Mouse (Mus musculus): ENCODE measurements at regions not wholly inside any gene's neighbourhood (a gene's known extent, or its start where the extent isn't known, plus 50 kb on each side); places are given as distances from the start of the nearest gene placed in this dataset.

- ATAC-seq (ENCODE audit: low TSS enrichment), result no peak
Measured at GRCm38 (mm10) chr7:118042914-118043313, 73.1 kb downstream of the Rps15a start.

DNA sequence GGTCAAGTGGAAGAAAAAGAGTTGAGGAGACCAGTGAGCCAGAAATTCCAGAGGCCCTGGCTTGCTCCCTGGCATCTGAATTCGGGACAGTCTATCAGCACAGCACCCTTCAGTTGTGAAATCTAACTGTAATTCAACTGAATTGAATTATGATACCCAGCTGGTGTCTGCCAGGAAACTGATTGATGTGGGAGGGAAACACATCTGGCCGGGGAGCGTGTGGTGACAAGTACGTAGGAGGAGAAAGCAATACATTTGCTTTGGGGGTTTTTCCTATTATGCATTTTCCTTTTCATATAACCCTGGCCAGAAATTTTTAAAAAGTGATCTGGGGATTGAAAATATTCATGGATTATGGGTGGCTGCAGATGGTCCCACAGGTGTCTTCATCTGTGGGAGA, 76.1 kb downstream of the Rps15a start:
- ATAC-seq (ENCODE audit: low TSS enrichment), result no peak

GRCm38 (mm10) chr7:118037062-118037461, 78.9 kb downstream of the Rps15a start:
- ATAC-seq (ENCODE audit: low TSS enrichment), result no peak

DNA sequence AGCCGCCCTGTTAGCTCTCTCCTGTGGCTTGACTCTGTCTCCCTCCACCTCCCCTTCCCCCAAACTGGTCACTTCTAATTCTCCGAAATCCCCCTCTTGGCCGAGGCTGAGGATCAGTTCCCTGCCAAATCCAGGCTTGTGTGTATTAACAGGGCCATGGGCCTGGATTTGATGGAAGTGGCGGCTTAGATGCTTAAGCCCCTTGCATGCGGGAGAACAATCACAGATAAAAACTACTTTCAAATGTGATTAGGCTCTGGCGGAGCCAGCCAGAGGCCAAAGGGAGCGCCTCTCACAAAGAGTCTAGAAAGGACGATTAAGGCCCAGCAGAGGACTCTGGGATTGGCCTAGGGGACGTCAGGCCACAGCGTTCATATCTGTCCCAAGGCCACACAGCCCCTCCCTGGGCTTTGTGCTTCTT, 89.9 kb downstream of the Rps15a start:
- ATAC-seq (ENCODE audit: low TSS enrichment), result no peak

GRCm38 (mm10) chr7:118004620-118005019, 111.4 kb downstream of the Rps15a start:
- ATAC-seq (ENCODE audit: low TSS enrichment), result no peak

GRCm38 (mm10) chr7:118001881-118002280, 114.1 kb downstream of the Rps15a start:
- ATAC-seq (ENCODE audit: low TSS enrichment), result peak; percentile 65

DNA sequence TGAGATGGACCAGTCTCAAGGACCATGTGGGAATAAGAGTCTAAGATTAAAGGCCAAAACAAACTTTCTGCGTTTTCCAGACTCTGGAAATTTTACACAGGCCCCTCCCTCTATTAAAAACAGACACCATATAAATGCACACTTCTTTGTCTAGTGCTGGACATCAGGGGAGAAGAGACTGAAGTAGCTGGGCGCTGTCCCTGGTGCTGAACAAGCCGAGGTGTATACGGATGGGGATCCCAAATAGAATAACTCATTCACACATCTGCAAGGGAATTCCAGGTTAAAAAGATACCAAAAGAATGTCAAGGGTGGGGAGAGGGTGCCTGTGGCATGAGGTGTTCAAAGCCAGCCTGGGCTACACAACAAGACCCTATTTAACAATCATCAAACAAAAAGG, 114.9 kb downstream of the Rps15a start:
- ATAC-seq (ENCODE audit: low TSS enrichment), result no peak

- no peak for ATAC-seq (ENCODE audit: low TSS enrichment)
Measured at GRCm38 (mm10) chr7:117982177-117982576, 133.8 kb downstream of the Rps15a start.

DNA sequence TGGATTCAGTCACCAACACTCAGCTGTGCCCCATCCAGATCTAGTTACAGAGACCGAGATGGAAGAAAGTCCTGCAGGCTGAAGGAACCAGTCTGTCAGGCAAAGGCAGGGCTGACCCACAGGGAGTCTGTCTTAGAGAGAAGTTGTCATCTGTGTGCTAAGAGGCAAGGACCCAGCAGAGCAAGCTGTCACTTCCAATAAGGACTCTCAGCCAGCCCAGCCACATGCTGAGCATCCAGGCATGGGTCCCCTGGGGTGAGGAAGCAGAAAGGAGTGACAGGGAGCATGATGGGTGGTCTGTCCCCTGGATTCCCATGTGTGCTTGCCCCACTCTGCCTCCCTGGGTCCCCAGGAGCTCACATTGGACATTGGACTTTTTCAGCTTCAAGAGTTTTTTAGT, 144.8 kb downstream of the Rps15a start:
- no peak for ATAC-seq (ENCODE audit: low TSS enrichment)

DNA sequence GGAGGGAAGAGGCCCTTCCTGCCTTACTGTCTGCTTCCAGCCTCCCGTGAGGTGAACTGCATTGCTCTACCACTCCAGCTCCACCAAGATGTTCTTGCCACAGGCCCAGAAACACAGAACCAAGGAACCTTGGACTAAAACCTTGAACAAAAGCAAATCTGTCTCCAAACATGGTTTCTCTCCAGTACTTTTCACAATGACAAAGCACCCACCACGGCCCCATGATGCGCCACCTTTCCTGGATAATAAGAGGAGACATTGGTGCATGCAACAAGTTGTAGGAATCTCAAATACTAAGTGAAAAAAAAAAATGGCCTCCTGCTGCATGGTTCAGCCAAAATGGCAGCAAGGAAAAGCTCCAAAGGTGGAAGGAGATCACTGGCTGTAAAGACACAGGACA, 172.6 kb downstream of the Rps15a start:
- ATAC-seq (ENCODE audit: low TSS enrichment), result no peak

GRCm38 (mm10) chr7:117939618-117940017, 176.4 kb downstream of the Rps15a start:
- ATAC-seq (ENCODE audit: low TSS enrichment), result no peak

DNA sequence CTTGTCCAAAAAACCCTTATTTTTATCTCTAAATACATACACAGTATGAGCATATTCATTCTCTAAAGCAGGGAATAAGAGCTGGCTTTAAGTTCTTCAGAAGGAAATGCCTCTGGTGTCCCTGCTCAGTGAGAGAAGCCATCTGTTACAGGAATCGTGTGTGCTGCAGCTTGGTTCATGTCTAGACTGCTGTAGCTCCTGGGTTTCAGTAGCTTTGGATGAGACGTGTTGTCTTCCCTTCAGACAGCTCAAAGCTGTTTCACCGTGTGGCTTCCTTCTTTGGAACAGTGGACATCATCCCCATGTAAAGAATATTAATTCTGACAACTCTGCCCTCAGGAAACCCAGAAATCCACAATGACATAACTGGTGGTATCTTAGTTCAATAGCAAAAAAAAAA, 181.1 kb downstream of the Rps15a start:
- peak; percentile 90 for ATAC-seq (ENCODE audit: low TSS enrichment)

GRCm38 (mm10) chr7:117931234-117931895, 184.6 kb downstream of the Rps15a start:
- no peak for ATAC-seq (ENCODE audit: low TSS enrichment)

GRCm38 (mm10) chr7:117930392-117930791, 185.6 kb downstream of the Rps15a start:
- ATAC-seq (ENCODE audit: low TSS enrichment), result no peak

DNA sequence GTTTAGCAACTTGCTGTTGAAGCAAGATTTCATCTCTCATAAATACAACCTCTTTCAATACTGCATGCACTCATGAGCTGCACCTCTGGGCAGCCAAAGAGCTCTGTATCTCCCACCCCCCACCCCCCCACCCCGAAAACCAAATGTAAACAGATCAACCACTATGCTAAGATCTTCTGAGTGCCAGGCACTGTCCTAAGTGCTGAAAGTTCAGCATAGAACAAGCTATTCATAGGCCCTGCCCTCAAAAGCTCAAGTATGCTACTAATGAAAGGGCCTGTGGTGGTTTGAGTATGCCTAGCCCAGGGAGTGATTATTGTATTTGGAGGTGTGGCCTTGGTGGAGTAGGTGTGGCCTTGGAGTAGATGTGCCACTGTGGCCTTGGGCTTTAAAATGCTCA, 189.6 kb downstream of the Rps15a start:
- no peak for ATAC-seq (ENCODE audit: low TSS enrichment)

DNA sequence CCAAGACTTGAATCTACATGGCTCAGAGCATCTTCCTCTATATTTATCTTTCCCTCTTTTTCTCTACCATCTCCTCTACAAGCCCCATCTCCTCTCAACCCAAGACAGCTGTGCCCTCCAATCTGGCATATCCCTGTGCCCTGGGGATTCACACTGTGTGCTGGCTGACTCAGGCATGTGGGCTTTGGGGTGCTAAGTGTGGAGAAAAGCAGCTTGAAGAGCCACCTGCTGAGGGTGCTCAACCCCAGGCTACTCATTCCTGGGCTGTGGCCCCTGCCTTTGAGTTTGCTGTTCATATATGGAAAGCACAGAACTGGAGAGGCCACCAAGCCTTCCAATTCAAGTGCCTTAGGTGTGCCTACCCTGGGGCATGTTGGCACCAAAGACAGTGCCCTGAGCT, 193.7 kb downstream of the Rps15a start:
- ATAC-seq (ENCODE audit: low TSS enrichment), result peak; percentile 79

DNA sequence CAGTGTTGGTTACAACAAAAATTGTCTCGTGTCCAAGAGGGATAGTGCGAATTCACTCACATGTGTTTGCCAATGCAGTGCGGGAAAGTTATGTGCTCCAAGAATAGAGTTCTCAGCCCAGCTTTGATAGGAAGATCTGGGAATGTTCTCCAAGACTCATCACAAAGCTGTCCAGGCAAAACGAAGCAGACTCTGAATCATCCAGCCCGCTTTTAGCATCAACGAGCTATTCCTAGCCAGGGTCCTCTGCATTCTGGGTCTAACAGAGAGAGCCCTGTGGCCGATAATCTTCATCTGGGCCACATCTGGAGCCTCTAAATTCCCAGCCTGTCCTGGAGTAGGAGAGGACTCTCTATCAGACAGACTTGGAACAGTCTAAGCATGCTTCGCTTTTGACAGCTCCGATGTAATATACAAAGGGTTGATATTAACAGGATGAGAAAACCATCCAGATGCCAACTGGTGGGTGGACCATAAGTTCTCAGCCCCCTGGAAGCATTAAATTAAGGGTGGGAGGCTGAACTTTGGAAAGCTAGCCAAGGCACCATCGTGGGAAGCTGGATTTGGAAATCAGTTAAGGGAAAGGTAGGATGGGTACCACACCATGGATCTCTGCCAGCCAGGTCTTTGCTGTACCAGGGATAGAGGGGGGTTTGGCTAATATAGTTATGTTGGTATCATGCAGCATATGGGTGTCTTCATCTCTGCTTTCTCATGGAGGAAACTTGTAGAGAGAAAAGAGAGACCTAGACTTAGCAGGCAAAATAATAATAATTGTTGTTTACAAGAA, 197.6 kb downstream of the Rps15a start:
- peak; percentile 80 for ATAC-seq (ENCODE audit: low TSS enrichment)

DNA sequence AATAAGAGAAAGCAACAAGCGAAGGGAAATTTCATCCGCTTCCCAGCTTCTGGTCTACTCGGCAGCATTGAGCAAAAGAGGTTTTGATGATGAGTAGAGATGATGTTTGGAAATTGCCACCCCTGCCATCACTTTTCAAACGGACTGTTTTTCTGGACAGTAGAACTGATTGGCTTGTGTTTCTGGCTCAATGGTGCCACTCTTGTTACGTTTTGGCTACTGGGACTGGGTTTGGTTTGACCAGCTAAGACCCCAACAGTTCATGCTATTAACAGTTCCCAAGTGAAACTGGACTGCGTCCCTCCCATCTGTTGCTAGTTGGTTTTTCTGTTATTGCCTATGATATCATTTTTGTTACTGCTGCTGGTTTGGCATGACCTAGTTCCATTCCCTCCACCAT, 199.1 kb downstream of the Rps15a start:
- ATAC-seq (ENCODE audit: low TSS enrichment), result no peak

DNA sequence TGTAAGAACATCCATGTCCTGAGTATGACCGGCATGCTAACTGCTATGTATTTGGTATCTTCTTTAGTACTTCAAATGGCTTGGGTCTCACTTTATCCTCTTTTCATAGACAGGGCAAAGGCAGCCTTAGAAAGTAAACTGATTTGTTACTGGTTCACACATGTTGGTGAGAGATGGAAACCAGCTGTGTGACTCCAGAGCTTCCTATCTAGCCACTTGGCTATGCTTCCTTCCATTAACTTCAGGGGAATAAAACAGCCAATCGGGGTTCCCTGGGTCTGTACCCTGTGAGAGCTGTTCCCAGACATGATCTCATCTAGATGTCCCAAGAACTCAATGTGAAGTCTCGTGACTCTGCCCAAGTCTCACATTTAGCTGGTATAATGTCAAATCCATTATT, 203.5 kb downstream of the Rps15a start:
- no peak for ATAC-seq (ENCODE audit: low TSS enrichment)

DNA sequence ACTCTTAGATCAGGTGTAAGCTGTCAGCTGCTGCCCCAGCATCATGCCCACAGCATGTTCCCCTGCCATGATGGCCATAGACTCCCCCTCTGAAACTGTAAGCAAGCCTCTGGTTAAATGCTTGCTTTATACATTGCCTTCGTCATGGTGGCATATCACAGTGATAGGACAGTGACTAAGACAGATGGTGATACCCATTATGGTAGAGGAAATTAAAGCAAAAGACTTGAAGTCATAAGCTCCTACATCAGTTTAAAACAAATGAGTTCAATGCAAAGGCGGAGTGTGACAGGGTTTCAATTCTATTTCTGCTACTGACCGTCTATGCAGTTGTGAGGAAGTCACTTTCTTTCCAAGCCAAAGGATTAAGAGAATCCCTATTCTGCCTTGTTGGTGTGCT, 204.9 kb downstream of the Rps15a start:
- peak; percentile 62 for ATAC-seq (ENCODE audit: low TSS enrichment)

DNA sequence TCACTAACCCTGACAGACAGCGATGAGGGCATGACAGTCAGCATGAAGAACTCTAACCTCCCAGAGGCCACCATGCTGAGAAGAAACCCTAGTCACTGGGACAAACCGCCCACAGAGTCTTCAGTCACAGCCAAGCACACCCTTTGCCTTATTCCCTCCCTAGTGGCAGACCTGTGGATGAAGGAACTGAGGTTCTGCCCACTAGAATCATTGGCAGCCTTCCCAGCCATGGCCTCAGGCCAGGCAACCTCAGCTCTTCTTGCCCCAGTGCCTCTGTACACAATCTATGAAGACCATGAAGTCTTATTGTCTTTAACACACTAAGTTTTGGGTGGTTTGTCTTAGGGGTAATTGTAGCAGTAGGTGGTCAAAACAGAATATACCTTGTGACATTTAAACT, 219.5 kb downstream of the Rps15a start:
- no peak for ATAC-seq (ENCODE audit: low TSS enrichment)

GRCm38 (mm10) chr7:117887288-117887687, 228.7 kb downstream of the Rps15a start:
- no peak for ATAC-seq (ENCODE audit: low TSS enrichment)

- peak; percentile 86 for ATAC-seq (ENCODE audit: low TSS enrichment)
Measured at GRCm38 (mm10) chr7:117882803-117883202, 233.2 kb downstream of the Rps15a start.

GRCm38 (mm10) chr7:117878903-117879302, 237.1 kb downstream of the Rps15a start:
- ATAC-seq (ENCODE audit: low TSS enrichment), result no peak
